Mouse (Mus musculus): ENCODE data around the gene Igdcc3. TPM values are rescaled to one million over a fixed set of nuclear protein-coding genes. Genes with fewer than 3 reads are reported as not detected.

The Igdcc3 gene
- total RNA-seq, 2 experiments from 2014 or later, result 0.17 to 0.18 TPM

DNA sequence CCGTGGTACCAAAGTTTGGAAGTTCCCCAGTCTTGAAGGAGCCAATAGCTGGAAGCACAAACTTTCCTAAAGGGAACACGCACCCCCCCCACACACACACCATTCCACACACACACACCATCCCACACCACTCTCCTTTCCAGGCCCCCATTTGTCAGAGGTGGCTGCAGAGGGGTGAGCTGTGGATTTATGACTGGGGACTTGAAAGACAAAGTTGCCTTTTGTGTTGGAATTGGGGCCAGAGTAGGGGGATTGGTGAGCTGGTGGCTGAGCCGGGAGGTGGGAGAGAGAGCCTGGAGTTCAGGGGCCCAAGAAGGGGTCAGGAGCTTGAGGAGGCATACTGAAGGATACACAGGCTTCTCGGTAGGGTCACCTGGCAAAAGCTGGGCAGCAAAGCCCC lies 28.0 kb downstream of the Igdcc3 start:
- intact Hi-C loops (cut with DNase I), result no loop called here
- TF ChIP-seq CTCF (IDR thresholded peaks at IDR 0.05), result no peak

DNA sequence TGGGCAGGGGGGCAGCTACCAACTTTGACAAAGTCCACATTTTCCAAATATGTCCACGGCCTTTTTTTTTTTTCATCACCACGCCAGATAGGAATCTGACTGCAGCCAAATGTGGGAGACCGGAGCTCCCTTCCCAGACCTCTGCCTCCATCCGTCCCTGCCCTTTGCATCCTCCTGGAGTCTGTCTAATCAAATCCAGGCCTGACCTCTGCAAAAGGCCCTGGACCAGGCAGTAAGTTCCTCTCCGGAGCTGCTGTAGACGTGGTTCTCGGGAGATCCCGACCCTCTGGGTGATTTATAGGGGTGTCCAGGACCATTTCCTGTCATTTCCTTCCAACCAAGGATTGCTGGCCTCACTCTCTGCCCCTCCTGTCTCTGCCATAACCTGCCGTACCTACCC lies 31.7 kb downstream of the Igdcc3 start:
- Histone ChIP-seq H3K27ac (no peak overlapping the region), H3K4me3 (no peak overlapping the region)
- no peak for DNase-seq
- TF ChIP-seq CTCF (IDR thresholded peaks at IDR 0.05), result no peak
- intact Hi-C loops (cut with DNase I), result no loop called here

More for the DNA sequence above, 28.0 kb downstream of the Igdcc3 start:
- H3K27ac ChIP-seq, result no peak overlapping the region
- no peak for DNase-seq
- H3K4me3 ChIP-seq, result no peak overlapping the region

DNA sequence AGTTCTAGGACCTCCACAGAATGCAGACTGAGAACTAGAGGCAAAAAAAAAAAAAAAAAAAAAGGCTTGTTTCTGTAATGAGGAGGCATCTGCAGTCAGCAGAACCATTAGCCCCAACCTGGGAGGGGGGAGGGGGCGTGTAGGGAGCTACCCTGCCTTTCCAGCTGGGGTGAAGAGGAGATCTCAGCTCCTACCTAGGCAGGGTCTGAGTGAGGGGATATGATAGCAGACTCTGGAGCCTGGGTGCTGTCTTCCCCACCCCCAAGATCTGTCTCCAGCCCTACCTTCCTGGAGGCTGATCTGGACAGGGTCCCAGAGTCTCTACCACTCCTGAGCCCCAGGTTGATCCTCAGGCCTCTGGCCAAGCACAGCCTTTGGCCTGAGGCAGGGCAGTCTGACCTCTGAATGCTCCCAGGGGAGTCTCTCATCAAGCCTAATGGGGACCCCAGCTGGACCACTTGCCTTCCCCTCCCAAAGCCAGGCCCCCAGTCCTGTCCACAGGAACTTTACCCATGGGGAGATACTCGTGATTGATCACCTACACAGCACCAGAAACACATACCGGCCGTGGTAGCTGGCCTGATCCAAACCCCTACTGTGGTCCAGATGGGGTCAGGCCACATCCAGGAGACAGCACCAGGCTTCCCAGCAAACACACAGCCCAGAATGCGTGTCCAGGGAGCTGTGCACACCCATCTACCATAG lies 34.4 kb downstream of the Igdcc3 start:
- no peak for DNase-seq
- intact Hi-C loops (cut with DNase I), result no loop called here
- Histone ChIP-seq H3K27ac (no peak overlapping the region), H3K4me3 (no peak overlapping the region)
- TF ChIP-seq CTCF (IDR thresholded peaks at IDR 0.05), result no peak

DNA sequence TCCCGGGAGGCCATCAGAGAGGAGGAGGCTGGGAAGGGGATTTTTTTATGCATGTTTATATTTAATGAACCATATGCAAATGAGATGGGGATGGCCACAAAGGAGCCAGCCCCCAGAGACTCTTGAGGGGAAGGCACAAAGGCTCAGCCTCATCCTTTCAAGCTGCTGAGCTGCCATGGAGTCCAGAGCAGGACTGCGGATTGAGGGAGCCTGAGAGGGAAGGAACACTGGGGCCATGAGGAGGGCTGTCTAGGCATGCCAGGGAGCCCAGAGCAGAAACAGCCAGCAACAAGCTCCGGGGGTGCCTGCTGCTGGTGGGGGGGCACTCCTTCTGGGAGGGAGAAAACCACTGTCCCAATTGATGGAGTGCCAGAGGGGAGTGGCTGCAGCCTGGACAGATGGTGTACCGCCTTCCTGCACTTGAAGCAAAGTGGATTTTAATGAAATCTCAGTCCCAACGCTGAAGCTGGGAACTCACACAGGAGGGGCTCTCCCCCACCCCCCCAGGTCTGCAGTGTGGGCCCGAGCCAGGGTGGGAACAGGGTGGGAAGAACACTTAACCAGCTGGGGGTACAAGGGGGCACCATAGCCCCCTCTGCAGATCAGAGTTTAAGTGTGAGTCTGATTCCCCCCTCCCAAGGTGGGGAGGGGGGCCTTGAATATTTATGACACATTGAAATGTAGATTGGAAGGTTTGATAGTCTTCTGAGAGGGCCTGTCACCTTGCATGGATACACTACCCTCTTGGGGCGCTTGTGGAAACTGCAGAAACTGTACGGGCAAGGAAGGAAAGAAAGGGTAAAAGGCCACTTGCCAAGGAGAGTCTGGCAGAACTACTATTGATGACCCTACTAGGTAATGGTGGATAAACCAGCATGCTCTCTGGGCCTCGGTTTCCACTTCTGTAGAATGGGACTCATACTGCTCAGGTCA lies 35.2 kb downstream of the Igdcc3 start:
- no peak for TF ChIP-seq CTCF (IDR thresholded peaks at IDR 0.05)
- intact Hi-C loops (cut with DNase I), result no loop called here
- Histone ChIP-seq H3K4me3 (no peak overlapping the region), H3K27ac (no peak overlapping the region)
- DNase-seq, result no peak

DNA sequence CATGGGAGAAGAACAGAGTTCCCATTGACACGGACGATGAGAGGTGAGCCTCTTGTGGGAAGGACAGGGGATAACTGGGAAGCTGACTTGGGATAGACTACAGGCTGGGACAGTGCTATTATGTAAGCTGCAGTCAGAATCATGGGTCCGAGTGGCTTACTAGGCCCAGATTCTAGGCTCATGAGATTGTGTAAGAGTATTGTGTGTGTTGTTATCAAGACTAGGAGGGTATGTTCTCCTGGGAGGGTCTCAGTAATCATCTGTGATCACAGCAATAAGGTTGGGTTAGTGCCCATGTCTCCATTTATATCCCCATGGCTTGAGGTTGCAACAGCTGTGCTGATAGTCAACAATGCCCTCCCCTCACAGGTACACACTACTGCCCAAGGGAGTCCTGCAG lies 36.5 kb downstream of the Igdcc3 start:
- DNase-seq, result no peak
- Histone ChIP-seq H3K27ac (no peak overlapping the region), H3K4me3 (no peak overlapping the region)
- no peak for TF ChIP-seq CTCF (IDR thresholded peaks at IDR 0.05)
- intact Hi-C loops (cut with DNase I), result no loop called here

DNA sequence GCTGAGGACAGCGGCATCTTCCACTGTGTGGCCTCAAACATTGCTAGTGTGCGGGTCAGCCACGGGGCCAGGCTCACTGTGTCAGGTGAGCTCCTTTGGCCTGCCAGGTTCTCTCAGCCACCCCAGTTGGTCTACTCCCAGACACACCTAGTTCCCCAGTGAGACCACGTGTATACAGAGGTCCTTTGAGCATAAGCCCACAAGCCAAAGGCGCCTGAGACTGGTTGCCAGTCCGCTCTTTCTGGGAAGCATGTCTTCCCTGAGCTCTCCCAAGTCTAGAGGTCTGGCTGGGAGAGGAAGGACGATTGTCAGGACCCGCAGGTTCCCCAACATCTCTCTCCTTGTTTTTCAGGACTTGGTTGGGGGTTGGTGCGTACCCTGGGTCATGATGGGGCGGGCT lies 36.9 kb downstream of the Igdcc3 start:
- Histone ChIP-seq H3K27ac (no peak overlapping the region), H3K4me3 (no peak overlapping the region)
- intact Hi-C loops (cut with DNase I), result no loop called here
- no peak for DNase-seq
- TF ChIP-seq CTCF (IDR thresholded peaks at IDR 0.05), result no peak

DNA sequence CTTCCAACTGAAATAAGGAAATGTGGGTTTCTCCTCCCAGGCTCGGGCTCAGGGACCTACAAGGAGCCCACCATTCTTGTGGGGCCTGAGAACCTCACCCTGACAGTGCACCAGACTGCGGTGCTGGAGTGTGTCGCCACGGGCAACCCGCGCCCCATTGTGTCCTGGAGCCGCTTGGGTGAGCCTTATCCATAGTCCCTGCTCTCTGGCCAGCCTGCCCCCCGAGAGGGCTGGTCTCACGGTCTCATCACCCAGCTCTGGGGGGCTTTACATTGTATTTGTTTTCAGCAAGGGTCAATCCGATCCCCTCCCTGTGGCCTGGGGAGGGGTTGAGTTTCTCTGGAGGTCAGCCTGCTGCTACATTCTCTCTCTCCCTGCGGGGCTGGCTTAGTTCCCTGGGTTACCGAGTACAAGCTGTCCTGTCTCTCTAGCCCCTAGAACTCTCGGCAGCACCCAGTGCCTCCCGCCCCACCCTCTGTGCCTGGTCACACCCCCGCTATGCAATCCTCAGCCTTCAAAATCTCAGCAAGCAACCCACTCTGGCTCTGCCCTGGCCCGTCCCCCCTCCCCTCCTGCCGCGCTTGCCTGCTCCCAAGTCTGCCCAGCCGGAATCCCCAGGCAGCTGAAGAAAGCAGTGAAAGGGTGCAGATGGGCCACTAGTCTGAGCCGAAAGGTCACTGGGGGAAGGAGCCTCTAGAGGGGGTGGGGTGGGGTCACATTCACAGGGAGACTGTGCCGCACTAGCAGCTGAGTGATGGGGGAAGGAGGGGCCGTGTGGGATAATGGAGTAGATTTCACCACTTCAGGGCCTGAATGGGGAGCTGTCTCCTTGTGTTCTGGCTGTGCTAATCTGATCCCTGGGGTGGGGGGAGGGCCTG lies 37.6 kb downstream of the Igdcc3 start:
- intact Hi-C loops (cut with DNase I), result no loop called here
- H3K27ac ChIP-seq, result peak overlapping the region; percentile 24; the same call in 1 of the 2 replicates
- peak overlapping the region; percentile 53 for H3K4me3 ChIP-seq
- TF ChIP-seq CTCF (IDR thresholded peaks at IDR 0.05), result no peak
- DNase-seq, result peak; percentile 64

DNA sequence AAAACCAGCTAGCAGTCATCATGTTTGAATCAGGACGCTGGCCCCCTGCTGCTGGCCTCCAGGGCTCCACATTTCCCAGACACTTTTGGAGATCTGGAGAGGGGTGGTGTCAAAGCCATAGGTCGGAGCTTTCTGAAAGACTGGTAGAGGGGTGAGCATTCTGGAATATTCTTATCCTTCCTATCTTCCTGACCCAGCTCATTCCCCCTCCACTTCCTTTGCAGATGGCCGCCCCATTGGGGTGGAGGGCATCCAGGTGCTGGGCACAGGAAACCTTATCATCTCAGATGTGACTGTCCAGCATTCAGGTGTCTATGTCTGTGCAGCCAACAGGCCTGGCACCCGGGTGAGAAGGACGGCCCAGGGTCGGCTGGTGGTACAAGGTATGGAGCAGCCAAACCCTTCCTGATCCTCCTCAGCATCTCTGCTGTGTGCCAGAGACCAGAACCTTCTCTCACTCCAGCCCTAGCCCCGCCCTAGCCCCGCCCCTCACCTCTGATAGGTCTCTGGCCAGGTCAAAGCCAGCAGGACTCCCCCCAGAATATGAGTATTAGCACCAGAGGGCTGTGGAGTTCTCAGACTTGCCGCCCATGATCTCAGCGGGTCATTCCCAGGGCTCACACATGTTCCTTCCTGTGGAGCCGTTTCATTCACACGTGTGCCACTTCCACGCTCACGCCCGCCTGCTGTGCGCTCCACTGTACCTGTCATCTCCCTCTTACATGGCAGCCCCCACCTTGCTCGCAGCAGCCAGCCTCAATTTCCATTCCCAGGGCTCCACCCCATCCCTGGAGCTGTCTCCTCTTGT lies 39.0 kb downstream of the Igdcc3 start:
- H3K27ac ChIP-seq, result no peak overlapping the region
- DNase-seq, result no peak
- intact Hi-C loops (cut with DNase I), result loop anchor here (5.0 kb wide), 1 partner anchor 153 kb away; no protein-coding TSS in a partner anchor
- H3K4me3 ChIP-seq, result no peak overlapping the region; the same call in 1 of the 2 replicates
- TF ChIP-seq CTCF (IDR thresholded peaks at IDR 0.05), result no peak

DNA sequence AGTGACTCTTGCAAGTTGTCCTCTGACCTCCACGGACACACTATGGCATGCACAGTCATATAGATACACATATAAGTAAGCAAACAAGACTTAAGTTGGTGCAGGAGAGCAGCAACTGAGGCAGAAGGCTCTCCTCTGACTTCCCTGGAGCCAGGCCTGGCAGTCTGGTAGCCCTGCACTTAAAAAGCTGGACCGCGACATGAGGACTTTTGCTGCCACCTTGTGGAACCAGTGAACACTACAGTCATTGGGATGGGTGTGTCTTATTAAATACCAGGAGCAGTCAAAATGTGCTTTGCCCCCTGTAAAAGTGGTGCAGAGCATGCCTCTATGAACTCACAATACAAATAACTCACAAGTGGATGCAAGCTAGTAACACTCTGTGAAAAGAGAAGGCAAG lies 47.6 kb downstream of the Igdcc3 start:
- intact Hi-C loops (cut with DNase I), result loop anchor here (1.0 kb wide), 1 partner anchor 54 kb away; no protein-coding TSS in a partner anchor
- DNase-seq, result peak; percentile 86
- H3K4me3 ChIP-seq, result no peak overlapping the region

DNA sequence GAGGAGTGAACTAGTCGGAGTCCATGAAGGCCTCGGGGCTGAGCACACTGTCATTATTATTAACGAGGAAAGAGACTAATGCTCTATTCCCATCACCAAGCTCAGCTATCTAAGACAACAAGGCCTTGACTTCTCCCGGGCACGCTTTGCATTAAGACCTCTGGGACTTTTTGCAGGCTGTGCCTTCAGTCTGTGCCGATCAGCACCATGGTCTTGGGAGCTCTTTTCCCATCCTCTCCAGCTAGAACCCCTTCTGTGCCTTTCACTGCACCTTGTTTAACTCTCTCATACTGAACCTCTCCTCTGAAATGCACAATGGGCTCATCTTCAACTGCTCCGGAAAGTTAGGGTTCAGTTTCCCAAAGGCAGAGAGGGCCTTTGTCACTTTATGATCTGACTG lies 49.3 kb downstream of the Igdcc3 start:
- Histone ChIP-seq H3K27ac (no peak overlapping the region), H3K4me3 (no peak overlapping the region)
- intact Hi-C loops (cut with DNase I), result loop anchor here (10.0 kb wide), 1 partner anchor 94 kb away; no protein-coding TSS in a partner anchor
- DNase-seq, result no peak
- TF ChIP-seq CTCF (IDR thresholded peaks at IDR 0.05), result no peak

More for the DNA sequence above, 47.6 kb downstream of the Igdcc3 start:
- TF ChIP-seq CTCF (IDR thresholded peaks at IDR 0.05), result peak; percentile 95
- no peak overlapping the region for H3K27ac ChIP-seq

DNA sequence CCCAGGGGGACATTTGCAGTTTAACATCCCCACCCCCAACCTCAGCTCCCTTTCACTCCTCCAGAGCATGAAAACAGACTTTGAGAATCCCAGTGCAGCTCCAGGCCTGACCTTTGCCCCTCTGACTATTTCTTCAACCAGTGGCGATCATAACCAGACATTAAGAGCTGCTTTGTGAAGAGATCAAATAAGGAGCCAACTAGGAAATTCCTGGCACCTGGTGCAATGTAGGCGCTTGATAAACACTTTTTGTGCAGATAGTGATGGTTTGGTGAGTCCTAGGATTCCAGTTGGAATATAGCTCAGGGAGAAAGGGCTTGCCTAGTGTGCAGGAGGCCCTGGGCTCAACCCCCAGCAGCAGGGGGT lies 50.4 kb downstream of the Igdcc3 start:
- H3K27ac ChIP-seq, result peak overlapping the region; percentile 57
- no peak overlapping the region for H3K4me3 ChIP-seq
- intact Hi-C loops (cut with DNase I), result loop anchor here (10.0 kb wide), 1 partner anchor 93 kb away; no protein-coding TSS in a partner anchor
- DNase-seq, result no peak
- no peak for TF ChIP-seq CTCF (IDR thresholded peaks at IDR 0.05)
